Mouse (Mus musculus): Measurements from ENCODE around the gene Dusp28.
A peak's percentile ranks its signal among the peaks of the same experiment; 100 is the strongest.

The Dusp28 gene

DNA sequence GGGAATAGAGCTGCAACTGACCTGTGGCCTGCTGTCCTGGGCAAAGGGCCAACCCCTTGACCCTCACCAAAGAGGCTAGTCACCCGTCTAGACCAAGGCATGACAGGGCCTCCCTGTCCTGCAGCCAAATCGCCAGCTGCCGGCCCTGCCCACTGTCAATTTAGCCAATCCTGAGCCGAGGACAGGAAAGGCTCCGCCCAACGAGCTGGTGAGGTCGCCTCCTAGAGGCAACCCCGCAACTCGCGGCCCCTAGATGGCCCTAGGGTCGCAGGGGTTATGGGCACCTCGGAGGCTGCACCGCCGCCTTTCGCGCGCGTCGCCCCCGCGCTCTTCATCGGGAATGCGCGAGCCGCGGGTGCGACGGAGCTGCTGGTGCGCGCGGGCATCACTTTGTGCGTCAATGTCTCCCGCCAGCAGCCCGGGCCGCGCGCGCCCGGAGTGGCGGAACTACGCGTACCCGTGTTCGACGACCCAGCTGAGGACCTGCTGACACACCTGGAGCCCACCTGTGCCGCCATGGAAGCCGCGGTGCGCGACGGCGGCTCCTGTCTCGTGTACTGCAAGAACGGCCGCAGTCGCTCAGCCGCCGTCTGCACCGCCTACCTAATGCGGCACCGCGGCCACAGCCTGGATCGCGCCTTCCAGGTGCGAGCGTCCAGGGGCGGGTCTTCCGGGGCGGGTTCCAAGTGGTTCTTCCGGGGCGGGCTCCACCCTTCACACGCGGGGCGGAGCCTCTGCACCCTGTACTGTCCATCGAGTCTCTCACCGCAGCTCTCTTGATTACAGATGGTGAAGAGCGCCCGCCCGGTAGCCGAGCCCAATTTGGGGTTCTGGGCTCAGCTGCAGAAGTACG, at the start of gene Dusp28:
Gene Dusp28 (plus strand): TSS at position 203 of the 853 bp plus-strand sequence.
- DNase-seq, result peak; percentile 95

DNA sequence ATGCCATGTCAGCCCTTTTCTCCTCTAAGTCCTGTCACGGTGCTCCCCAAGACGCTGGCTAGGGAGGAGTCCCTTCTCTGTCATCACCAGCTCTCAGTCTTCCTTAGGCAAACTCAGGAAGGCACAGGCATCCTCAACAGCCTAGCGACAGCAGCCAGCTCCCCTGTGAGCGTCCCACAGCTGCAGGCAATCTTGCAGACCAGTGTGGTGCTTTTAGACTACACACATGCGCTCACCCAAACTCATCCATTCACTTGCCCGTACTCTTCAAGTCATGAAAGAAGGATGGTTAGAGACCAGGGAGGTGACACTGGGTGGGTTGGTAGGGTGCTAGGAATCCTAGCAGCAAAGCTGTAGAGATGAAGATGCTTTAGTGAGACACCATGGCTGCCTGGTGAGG, 45.3 kb upstream of the Dusp28 start:
- DNase-seq, result no peak

DNA sequence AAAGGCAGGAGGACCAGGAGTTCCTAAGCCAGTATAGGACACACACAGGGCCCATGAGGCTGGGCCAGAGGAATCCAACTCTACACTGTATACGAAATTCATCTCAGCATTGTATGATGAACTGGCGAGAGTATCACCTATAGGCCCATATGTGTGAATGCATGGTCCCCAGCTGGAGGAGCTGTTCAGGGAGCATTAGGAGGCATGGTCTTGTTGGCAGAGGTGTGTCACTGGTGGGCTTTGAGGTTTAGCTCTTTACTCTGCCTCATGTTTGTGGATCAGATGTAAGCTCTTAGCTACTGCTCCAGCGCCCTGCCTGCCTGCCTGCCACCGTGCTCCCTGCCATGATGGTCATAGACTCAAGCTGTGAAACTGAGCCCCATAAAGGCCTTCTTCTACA, 43.5 kb upstream of the Dusp28 start:
- DNase-seq, result no peak

DNA sequence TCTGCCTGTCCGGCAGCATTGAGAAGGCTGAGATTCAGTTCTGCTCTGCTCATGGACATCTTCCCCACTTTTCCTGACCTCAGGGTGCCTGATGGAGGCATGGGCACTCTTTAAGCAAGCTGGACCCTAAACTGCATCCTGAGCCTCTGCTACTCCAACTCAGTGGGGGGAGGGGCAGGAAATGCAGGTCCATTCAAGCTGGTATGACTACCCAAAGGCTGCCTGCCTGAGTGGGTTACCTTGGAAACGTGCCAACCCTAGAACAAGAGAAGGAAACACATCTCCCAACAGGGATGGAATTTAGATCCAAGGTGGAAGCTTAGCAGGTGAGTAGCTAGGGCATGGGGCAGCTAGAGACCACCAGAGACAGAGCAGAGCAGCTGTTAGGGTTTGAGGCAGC, 40.6 kb upstream of the Dusp28 start:
- DNase-seq, result no peak

DNA sequence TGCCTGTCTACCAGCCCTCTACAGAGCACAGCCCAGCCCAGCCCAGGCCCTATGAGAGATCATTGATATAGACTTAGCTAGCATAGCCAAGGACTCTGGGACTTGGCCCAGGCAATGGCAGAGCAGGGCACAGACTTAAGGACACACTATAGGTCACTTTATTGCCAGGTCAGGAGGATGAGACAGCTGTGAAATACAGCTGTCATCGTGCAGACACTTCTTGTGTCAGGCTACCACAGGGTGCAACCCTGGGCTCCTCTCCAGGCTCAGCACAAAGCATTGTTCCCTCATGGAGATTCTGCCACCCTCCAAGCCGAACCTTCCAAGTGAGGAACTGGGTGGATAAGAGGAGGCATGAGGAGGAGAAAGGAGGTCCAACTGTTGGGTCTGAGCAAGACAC, 36.8 kb upstream of the Dusp28 start:
- no peak for DNase-seq

DNA sequence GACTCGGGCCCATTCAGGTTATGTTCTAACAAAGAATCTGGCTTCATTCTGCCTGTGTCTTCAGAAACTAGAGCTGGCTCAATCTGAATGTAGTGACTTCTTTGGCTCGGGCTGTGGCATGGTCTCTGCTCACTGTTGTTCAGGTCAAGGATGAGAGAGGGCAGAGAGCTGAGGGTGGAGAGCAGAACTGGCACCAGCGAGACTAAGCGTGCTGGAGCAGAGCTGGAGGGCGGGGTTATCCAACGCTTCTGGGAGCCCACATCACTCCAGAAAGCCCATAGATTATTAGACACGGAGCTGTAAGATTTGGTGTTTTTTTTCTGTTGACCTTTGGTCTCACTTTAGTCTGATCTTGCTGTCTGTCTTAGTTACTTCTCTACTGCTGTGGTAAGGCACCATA, 34.1 kb upstream of the Dusp28 start:
- DNase-seq, result no peak

DNA sequence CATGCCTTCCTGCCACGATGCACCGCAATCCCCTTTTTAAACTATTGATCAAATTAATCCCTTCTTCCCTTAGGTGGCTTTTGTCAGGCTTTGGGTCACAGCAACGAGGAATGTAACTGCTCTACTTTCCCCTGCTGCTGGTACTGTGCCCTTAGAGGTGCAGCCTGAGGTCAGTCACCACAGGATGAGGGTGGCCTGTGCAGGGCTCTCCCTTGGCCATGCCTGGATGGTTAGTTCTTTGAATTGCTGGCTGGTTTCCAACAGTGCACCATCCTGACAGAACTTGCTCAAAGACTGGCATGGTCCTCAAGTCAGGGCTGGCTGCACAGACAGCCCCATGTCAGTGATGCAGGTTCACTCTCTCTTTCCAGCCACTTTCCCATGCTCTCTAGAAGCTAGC, 32.8 kb upstream of the Dusp28 start:
- no peak for DNase-seq

DNA sequence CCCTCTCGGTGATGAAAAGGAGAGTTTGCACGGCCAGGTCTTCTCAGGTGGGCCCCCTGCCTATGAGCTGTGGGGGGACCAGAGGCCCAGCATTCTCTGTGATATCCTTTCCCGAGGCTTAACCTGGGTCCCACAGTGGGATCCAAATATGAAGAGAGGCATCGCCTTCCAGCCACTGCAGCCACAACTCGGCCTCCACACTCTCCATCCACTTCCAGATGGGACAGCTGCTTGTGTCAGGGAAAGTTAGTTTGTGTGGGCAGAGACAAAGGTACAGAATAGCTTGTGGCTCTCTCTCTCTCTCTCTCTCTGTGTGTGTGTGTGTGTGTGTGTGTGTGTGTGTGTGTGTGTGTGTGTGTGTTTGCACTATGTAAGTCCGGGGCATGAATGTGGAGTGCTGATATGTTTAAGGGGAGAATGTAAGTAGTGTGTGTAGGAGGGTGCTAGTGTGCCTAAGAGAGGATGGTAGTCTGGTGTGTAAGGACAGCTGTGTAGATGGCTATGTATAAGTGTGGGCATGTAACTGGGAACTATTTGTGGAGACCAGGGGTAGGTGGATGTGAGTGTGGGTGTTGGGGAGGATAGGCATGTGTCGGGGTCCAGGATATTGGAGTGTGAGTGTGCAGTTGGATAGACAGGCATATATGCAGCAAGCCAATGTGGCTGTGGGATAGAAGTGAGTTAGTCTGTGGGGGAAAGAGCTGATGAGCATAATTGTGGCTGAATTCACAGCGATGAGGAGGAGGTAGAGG, 31.2 kb upstream of the Dusp28 start:
- DNase-seq, result no peak

DNA sequence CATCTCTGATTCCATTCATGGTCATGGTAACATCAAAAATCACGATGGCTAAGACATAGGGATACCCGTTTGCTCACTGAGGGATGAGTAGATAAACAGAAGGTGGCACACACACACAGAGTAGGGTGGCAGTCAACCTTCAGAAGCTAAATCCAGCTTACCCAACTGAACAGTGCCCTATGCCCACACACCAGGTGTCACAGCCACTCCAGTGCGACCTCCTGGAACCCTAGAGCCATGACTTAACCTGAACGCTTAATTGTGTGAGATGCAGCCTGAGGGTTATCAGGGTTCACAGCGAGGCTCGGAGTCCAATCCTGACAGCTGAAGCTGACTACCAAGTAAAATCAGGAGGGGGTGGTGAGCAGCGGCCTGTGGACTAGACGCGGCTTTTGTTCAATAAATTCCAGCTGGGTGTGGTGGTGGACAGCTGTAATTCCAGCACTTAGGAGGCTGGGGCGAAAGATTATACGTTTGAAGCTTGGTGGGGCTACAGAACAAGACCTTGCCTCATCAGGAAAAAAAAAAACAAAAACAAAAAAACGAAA, 29.3 kb upstream of the Dusp28 start:
- peak; percentile 26 for DNase-seq

DNA sequence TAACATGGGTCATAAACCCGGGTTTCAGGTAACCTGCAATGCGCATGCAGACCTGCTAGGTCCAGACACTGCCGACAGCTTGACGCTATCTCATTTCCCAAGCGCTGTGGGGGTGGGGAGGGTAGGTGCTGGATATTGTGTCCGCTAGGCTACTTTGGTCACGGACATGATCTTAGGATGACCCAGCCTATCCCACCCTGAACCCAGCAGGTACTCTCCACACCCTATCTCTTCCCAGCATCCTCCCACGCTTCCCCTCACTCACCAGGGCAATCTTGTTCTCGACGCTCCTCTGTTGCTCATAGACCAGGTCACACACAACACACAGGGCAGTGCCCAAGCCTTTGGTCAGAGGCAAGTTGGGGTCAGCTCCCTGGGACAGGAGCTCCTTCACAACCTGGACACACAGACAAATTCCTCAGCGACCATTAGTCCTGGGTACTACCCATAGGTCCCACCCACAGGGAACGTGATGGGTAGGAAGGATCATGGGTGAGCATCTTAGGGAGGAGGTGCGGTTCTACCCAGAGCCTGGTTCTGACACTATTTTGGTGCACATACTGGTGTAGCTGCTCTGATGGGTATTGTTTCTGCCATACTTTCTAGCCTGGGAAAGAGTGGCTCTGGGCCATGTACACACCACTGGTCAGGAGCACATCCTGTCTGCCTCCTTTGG, 28.6 kb upstream of the Dusp28 start:
- no peak for DNase-seq

DNA sequence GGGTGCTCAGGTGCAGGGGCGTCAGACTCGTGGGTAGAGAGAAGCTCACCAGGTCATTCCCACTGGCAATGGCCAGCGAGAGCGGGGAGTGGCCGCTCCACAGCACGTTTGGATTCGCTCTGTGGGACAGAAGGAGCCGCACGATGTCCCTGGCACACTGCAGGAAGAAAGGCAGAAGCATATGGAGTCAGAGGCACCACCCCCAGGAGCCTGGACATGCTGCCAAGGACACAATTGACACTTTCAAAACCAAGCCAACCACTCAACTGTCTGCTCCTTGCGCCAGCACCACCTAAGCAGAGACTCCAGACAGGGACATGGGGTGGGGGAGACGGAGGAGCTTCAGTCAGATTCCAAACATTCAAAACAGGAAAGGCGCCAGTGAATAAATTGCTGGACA, 27.5 kb upstream of the Dusp28 start:
- no peak for DNase-seq

DNA sequence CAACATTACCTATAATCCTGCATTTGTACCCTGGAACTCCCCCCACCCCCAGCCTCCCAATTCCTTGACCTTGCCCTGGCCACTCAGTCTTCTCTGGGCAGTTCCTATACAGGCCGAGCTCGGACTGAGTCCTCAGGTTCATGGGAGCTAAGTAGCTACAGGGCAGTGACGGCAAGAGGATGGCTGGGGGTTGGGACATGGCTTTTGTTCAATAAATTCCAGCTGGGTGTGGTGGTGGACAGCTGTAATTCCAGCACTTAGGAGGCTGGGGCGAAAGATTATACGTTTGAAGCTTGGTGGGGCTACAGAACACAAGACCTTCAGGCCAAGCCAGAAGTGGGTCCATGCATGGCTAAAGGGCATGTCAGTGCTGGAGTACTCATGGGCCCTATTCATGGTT, 26.7 kb upstream of the Dusp28 start:
- DNase-seq, result no peak

DNA sequence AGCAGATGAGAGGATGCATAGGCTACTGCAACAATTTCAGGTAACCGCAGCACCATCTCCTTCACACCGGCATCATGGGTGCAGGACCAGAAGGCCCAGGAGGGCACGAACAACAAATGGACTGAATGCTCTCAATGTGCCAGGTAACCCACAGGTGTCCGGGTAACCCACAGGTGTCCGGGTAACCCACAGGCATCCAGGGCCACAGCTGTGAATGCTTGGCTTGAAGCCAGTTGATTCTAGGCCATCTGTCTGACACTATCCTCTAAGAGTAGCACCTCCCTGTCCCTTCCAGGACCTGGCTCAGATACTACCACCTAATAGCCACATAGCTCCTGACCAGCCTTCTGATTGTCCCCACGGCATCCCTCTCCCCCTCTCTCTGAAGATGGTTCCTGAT, 24.8 kb upstream of the Dusp28 start:
- no peak for DNase-seq

DNA sequence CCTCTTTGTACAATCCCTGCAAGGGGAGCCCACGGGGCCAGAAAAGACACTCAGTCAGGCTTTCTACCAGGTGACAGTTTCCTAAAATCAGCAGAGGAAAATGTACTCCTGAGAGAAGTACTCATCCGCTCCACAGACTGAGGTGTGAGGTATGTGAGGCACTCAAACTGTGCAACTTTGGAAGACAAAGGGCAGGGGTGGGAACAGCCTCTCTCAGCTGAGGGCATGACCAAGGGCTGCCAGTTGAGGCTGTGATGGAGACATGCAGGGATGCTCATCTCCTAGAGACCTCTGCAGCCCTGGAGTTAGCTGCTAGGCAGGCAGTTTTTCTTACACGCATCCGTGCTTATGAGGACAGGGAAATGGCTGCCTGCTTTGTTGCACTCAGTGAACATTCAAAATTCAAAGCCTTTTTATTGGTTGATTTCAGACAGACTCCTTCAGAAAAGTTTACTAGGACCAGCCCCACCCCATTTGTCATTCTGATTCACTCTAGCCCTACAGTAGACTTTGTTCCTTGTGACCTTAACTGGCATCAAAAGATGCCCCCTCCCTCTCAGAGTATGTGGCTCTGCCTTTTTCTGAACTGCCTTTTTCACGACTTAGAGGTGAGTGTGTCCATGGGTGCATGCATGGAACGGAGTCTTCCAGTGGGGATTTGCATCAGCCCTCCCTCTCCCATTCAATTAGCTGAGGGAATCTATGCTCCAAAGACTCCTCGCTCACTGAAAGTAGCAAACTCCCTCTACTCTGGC, 17.7 kb upstream of the Dusp28 start:
- no peak for DNase-seq

DNA sequence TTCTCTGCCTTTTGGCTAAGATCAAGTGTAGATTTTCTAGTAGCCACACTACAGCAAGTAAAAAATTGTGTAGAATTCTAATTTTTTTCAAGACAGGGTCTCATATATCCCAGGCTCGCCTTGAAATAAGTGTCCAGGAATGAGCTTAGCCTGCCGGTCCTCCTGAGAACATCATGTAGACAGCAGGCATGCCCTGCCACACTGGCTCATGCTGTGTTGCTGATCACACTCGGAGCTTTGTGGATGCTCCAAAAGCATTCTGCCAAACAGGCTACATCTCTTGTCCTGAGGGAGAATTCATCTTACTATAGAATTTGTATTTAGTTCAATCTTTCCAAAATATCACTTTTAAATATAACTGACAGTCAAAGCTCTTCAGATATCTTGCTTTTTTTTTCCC, 14.0 kb upstream of the Dusp28 start:
- DNase-seq, result no peak

DNA sequence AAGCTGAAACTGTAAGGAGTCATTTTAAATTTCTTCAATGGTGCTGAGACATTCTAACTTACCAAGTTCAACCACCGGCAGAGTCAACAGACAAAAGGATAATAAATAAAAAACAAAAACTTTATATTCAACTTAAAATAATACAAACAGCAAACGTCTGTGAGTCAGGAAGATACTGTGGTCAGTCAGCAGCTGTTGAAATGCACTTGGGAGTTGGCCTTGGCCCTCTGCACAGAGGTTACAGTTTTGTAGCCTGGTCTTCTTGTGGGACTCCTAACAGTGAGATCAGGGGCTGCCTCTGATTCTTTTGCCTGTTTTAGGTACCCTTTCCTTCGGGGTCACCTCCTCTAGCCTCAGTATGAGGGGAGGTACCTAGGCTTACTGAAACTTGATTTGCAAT, 12.9 kb upstream of the Dusp28 start:
- no peak for DNase-seq

DNA sequence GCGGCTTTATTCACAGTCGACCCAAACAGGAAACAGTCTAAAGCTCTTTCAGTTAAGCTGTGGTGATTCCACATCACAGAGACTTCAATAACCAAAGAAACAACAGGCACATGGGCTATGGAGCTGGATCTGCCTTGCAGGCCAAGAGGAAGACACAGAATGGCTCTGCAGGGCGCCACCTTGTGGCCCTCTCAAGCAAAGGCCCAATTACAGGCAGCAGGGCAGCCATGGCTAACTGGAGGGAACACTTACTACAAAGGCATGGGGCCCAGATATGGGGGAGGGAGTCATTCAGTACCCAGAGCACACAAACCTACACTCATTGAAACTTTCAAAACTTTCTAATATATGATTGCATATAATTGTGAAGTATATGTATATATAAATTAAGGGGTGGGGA, 11.7 kb upstream of the Dusp28 start:
- peak; percentile 87 for DNase-seq

DNA sequence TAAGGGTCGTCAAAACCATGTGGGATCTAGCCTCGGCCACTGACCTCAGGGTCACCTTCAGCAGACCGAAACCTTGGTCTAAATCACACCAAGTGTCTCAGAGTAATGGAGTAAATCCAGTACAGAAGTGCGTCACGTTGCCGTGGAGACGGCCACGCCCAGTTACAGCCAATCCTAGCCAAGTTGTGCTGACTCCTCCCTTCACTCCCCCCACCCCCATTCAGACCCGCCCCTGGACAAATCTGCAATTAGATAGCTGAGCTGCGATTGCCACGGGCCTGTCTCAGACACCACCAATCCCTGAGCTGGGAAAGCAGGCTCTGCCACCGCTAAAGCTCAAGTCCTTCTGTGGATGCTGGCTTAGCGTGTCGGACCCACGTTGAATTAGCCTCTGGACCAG, 4.0 kb upstream of the Dusp28 start, which contains the start of gene Ankmy1:
Gene Ankmy1 (minus strand): TSS at position 121 of the 400 bp plus-strand sequence.
- DNase-seq, result peak; percentile 86

DNA sequence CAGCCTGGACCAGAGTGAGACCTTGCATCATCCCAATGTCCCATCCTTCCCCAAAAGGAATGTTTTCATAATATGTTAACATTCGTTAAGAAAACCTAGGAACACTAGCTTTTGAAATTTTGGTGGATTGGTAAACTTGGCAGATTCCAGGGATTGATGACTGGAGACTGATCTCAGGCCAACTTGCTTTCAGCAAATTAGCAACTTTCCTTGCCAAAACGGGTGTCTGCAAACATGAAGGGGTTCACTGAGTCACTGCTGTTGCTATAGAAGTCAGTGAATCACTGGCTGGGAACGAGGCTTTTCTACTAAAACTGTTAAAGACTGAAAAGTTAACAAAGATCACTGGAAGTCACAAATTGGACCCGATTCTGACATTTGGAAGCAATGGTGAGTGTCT, 3.2 kb upstream of the Dusp28 start:
- no peak for DNase-seq

DNA sequence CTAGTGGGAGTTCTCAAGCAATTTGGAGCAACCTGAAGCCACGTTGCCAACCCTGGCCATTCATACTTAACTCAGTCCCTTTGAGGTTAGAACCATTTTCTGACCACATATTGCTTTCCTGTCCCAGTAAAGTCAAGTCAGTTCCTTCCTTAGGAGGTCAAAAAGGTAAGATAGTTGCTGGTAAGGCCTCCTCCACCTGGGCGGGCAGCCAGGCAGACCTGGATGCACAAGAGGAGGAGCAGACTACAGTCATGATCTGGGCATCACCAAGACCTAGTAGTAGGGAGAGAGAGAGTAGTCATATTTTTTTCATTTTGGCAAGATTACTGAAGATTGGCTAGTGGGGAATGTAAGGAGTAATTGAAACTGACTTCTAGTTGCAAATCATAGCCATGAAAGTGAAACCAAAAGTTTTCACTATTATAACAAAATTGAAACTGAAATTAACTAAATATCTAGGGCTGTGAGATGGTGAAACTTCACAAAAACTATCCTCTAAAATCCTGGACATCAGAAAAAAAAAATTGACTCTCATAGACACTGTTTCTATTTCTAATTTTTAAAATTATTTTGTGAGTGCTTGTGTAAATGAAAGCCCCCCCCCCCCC, 974 bp upstream of the Dusp28 start:
- no peak for DNase-seq

DNA sequence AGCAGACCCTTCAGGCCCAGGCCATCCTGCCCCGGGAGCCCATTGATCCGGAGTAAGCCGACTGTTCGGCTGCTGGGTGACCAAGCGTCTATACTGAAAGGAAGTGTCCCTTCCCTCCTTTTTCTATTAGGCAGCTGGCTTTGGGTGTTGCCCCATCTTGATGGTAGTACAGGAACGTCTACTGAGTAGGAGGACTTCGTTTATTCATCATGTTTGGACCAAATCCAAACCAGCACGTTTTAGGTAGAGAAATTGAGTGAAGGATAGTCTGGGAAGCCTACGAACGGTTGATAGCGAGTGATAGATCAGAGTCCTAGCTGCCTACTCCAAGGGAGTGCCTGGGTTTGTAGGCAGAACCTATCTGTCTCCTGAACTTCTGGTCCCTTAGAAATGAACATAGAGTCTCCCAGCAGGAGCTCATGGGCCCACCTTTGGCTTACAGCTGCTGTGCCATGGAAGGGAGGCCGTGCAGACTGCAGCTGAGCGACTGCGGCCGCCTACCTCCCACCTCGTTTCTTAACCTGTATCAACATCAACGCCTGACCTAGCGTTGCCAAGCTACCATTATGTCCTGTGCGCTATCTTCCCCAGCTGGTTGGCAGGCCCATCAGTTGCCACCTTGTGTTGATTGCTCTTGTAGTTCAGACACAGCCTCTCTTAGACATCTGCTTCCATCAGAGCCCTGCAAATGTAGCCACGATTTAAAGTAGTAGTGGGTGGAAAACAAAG, 1.0 kb downstream of the Dusp28 start:
- no peak for DNase-seq

DNA sequence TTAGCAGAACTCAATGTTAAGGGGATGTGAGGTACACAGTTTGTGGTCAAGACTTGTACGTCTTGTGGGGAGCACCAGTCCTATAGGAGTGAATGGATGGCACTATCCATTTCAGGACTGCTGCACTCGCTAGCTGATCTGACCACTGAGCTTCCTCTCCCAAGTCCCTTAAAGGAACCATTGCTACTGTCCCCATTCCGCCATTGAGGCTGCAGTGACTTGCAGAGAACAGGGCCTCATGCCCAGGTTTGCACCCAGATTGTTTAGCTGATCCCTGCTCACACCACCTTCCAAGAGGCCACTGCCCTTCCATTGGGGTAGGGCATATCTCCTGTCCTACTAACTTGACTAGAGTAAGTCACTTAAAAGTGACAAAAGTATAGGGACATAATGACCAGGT, 1.9 kb downstream of the Dusp28 start:
- DNase-seq, result no peak
